Mouse (Mus musculus): ENCODE results near the gene Ndrg3.
"Not testable (repeated sequence)": the region's sequence is repeated elsewhere in the genome, so short reads cannot be mapped to it uniquely, and the experiment has no call there.

The Ndrg3 gene

GRCm38 (mm10) chr2:156901883-156902282 is 90.0 kb downstream of the Ndrg3 start:
- no peak for DNase-seq (ENCODE audit: low spot score in 2 of 2)

GRCm38 (mm10) chr2:156901344-156901743 is 90.5 kb downstream of the Ndrg3 start:
- DNase-seq (ENCODE audit: low spot score in 2 of 2) = no peak

DNA sequence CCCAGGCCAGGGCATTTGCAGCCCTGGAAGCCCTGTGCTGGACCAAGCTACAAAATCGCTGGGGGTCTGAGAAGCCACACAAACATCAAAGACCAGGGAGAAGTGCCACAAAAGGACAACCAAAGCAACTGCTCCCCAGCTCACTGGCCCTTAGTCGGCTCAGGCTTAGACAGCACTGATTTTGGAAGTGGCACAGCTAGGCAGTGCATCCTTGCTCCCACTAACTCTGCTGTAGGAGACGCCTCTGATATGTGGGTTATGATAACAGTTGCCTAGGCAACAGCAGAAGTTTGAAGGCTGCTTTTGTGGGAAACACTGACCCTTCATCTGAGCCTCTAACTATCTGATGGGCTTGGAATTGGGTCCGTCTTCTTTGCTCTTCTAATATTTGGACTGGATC is 92.7 kb downstream of the Ndrg3 start:
- DNase-seq (ENCODE audit: low spot score in 2 of 2) = no peak

GRCm38 (mm10) chr2:156898374-156898773 is 93.5 kb downstream of the Ndrg3 start:
- DNase-seq (ENCODE audit: low spot score in 2 of 2) = no peak

GRCm38 (mm10) chr2:156897034-156897433 is 94.8 kb downstream of the Ndrg3 start:
- DNase-seq (ENCODE audit: low spot score in 2 of 2) = no peak

- no peak for DNase-seq (ENCODE audit: low spot score in 2 of 2)
These were observed 95.4 kb downstream of the Ndrg3 start for GRCm38 (mm10) chr2:156896384-156896914.

DNA sequence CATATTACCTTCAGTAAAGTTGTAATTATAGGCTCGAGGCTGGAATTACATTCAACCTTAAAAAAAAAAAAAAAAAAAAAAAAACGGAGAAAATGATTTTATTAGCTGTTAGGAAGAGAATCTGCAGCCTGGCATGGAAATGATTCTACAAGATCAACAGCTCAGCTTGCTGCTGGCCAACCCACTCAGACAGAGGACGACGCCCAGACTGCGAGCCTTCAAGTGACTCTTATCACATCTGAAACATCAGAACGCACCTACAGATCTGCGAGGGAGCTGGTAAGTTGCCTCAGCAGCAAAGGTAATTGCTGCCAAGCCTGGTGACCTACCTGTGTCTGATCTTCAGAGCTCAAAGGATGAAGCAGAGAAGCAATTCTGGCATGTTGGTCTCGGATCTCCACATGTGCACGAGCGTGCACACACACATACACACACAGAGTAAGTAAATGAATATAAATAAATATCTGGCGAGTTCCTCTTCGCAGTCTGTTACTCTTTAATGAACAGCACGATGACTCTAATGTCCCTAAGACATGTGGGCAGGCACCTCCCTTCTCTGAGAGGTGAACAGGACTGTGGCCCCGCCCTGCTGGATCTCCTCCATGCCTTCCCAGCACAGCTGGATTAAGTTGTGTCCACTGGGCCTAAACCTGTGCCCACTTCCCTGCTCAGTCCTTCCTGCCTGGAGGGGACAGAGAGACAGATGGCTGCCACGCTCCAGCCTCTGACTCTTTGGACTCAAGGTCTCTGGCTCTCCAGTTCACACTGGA is 97.2 kb downstream of the Ndrg3 start:
- DNase-seq (ENCODE audit: low spot score in 2 of 2) = no peak

DNA sequence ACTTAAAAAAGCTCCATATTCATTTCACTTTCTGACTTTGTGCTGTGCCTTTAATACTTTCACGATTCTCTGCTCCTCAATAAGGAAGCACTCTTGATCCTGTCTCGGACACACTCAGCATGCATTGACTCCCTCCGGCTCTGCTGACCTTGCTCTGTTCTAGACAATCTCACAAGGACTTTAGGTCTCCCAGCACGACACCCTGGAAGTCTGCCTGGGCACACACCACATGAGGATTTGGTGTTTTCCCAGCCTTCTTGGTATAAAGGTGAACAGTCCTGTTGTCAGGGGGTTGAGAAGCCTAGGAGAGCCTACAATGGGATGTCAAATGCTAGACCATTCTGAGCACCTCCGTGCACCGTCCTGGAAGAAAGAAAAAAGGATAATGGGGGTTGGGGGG is 99.0 kb downstream of the Ndrg3 start:
- DNase-seq (ENCODE audit: low spot score in 2 of 2) = no peak

DNA sequence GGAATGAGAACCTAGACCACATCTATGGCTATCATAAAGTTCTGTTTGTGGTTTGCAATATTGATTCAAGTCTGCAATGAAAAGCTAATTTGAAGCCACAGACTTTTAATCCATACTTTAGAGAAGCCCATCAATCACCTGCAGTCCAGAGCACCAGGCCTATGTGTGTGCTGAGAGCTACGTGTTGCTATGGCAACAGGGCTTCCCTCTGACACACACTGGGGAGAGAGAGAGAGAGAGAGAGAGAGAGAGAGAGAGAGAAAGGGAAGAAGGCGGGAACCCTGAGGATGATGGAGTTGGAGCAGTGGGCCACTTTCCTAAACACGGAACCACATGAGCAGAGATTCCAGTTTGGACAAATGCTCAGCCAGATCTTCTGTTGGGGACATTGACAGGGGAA is 99.6 kb downstream of the Ndrg3 start:
- DNase-seq (ENCODE audit: low spot score in 2 of 2) = no peak

DNA sequence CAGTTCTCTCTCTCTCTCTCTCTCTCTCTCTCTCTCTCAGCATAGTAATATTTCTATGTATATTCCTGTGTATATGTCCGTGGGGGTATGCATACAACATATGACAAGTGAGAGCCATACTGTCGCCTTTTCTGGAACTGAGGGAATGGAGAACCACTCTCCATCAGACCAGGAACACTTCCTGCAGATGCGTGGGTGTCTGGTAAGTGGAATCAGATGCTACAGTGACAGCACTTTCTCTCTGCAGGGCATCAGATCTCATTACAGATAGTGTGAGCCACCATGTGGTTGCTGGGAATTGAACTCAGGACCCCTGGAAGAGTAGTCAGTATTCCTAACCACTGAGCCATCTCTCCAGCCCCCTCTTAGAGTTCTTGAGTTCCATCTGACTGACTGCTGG is 103.4 kb downstream of the Ndrg3 start:
- no peak for DNase-seq (ENCODE audit: low spot score in 2 of 2)

DNA sequence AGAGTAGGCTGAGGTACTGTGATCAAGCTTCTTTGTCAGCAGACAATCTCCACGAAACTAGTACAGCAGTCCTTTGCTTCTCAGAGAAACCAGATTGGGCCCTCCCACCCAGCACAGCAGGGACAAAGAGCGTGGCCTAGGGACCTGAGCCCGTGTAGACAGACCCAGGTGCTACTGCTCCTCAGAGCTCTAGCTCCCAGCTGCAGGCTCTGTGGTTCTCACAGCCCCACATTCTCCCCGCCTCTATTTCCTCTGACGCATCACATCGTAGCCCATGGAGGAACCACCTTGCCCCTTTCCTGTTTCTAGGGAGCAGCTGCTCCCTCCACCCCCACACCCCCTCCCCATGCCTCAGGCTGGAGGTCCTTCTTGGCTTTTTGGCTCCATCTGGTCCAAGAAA is 104.8 kb downstream of the Ndrg3 start, which contains the start of gene Sla2:
TSS of gene Sla2 (minus strand) at position 176 of the 400 bp plus-strand sequence.
- no peak for DNase-seq (ENCODE audit: low spot score in 2 of 2)

DNA sequence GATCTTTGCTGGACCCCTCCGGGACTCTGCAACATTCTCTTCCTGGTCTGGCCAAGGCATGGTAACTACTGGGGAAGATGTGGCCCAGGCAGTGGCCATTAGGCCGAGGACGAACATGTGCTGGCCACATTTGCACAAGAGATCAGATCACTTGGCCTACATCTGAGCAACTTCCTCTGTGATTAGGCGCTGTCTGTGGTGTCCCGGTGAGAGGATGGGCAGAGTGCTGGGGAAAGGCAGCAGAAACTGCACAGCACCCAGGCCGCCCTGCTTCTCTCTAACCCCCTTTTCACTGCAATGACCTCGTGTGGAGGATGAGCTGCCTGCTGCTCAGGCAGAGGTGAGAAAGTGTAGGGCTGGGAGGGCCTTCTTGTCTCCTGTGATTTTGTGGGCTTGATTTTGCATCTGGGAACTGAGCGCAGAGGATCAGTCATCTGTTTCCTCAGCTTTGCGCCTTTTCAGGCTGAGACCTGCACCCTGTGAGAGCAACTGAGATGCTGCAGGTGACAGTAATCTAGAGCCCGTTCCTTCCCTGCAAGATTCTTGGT is 105.7 kb downstream of the Ndrg3 start:
- no peak for DNase-seq (ENCODE audit: low spot score in 2 of 2)

DNA sequence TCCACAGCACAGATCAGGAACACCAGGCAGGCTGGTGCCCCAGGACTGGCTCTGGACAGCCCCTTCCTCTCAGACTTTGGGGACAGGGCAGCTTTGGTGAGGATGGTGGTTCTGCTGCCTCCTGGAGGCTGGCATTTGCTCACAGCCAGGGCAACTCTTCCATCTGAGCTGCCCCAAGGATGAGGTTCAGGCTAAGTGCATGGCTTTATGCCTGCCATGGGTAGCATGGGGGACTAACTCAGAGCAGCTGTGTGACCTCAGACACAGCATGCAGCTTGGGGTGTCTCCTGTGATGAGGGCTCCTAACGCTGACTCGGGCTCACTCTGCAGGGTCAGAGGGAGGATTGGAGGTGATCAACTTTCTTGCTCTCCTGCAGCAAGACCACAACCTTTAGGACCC is 106.2 kb downstream of the Ndrg3 start:
- not testable (repeated sequence) for DNase-seq (ENCODE audit: low spot score in 2 of 2)

- no peak for DNase-seq (ENCODE audit: low spot score in 2 of 2)
These were observed 107.3 kb downstream of the Ndrg3 start for GRCm38 (mm10) chr2:156884396-156885211.

GRCm38 (mm10) chr2:156882431-156883001 is 109.3 kb downstream of the Ndrg3 start:
- no peak for DNase-seq (ENCODE audit: low spot score in 2 of 2)

DNA sequence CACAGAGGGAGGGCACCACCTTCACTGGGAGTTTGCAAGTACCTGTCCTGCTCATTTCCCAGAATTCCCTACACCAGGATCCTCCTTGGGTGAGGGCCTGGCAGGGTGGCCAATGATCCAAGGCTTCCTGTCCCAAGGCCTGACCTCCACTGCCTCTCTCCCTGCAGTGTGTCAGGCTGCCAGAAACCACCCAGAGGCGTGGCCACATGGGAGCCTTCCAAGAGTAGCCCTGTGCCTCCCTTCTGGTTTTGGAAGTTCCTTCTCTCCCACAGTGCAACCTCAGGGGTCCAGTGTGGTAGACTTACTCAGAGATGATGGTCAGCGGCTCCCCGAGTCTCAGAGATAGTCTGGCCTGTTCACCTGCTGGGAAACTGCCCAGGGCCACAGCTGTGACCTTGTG is 112.3 kb downstream of the Ndrg3 start:
- DNase-seq (ENCODE audit: low spot score in 2 of 2) = no peak

GRCm38 (mm10) chr2:156877726-156878125 is 114.1 kb downstream of the Ndrg3 start:
- no peak for DNase-seq (ENCODE audit: low spot score in 2 of 2)
